Mouse (Mus musculus) forebrain, embryonic 12.5 days (tissue): ENCODE measurements around the gene Prkag1. TPM values are rescaled to one million over a fixed set of nuclear protein-coding genes. Genes with fewer than 3 reads are reported as not detected.

Experiments
- ATAC-seq: fragments of 200-750 bp; cut with Nextera tagmentation; 2 replicates; pipeline ENCODE4 v1.8.0; 2017; ENCODE audit warnings: moderate TSS enrichment; ENCODE audit not compliant: low FRiP score
- H3K27ac ChIP-seq: fragments of 300-500 bp; sonication (generic); 2 replicates; pipeline ENCODE4 v1.5.1; 2016; ENCODE audit warnings: mild to moderate bottlenecking
- H3K27me3 ChIP-seq: fragments of 300-500 bp; sonication (generic); 2 replicates; pipeline ENCODE4 v1.6.1; 2016; ENCODE audit warnings: mild to moderate bottlenecking
- H3K36me3 ChIP-seq: fragments of 300-500 bp; sonication (generic); replicated peaks from 2 replicates; pipeline ENCODE4 v1.6.1; 2016; ENCODE audit warnings: mild to moderate bottlenecking
- H3K4me1 ChIP-seq: fragments of 300-500 bp; sonication (generic); 2 replicates; pipeline ENCODE4 v1.6.1; 2016
- H3K4me2 ChIP-seq: fragments of 300-500 bp; sonication (generic); 2 replicates; pipeline ENCODE4 v1.6.1; 2016; ENCODE audit warnings: mild to moderate bottlenecking, moderate library complexity
- H3K4me3 ChIP-seq: fragments of 300-500 bp; sonication (generic); replicated peaks from 2 replicates; pipeline ENCODE4 v1.5.1; 2016; ENCODE audit warnings: mild to moderate bottlenecking
- H3K9ac ChIP-seq: fragments of 300-500 bp; sonication (generic); 2 replicates; pipeline ENCODE4 v1.6.1; 2016; ENCODE audit warnings: mild to moderate bottlenecking
- H3K9me3 ChIP-seq: fragments of 300-500 bp; sonication (generic); 2 replicates; pipeline ENCODE4 v1.6.1; 2016
- WGBS: fragments of 180-500 bp; shearing (Covaris S2); methylation state at CpG from one replicate; pipeline ENCODE4 v1.1.7; 2016; 5-methylcytosine and 5-hydroxymethylcytosine counted together
- polyA plus RNA-seq: library from polyadenylated mRNA; unstranded; fragments of >200 nt; fragmentation: Nextera tagmentation; extraction: Ambion mirVana; gene quantifications from 2 replicates; pipeline ENCODE4 v1.2.1, GENCODE M21; 2016

Gene Prkag1
- polyA plus RNA-seq, 1 experiment from 2014 or later = 85.2 TPM

GRCm38 (mm10) chr15:98865771-98866170 lies 34.5 kb upstream of the Prkag1 start:
- H3K9ac ChIP-seq = no peak overlapping the region
- no peaks in the 10 kb centered on the region for H3K9me3 ChIP-seq

GRCm38 (mm10) chr15:98864951-98865350 lies 33.6 kb upstream of the Prkag1 start:
- Histone ChIP-seq H3K9me3 (no peaks in the 10 kb centered on the region), H3K4me1 (peaks cover 30% of the 10 kb centered on the region), H3K9ac (no peak overlapping the region), H3K27me3 (no peaks in the 10 kb centered on the region), H3K27ac (no peak overlapping the region), H3K4me2 (no peak overlapping the region), H3K36me3 (peaks cover 70% of the 10 kb centered on the region), H3K4me3 (no peak overlapping the region)
- WGBS = 97% methylated on average over 6 of the region's 6 CpGs
- no peak for ATAC-seq

More at GRCm38 (mm10) chr15:98865771-98866170, 34.5 kb upstream of the Prkag1 start:
- H3K27me3 ChIP-seq = no peaks in the 10 kb centered on the region
- 97% methylated on average over 8 of the region's 8 CpGs for WGBS
- no peak overlapping the region for H3K27ac ChIP-seq
- H3K4me1 ChIP-seq = peaks cover 37% of the 10 kb centered on the region
- no peak for ATAC-seq
- H3K4me2 ChIP-seq = no peak overlapping the region
- peaks cover 62% of the 10 kb centered on the region for H3K36me3 ChIP-seq
- H3K4me3 ChIP-seq = no peak overlapping the region

DNA sequence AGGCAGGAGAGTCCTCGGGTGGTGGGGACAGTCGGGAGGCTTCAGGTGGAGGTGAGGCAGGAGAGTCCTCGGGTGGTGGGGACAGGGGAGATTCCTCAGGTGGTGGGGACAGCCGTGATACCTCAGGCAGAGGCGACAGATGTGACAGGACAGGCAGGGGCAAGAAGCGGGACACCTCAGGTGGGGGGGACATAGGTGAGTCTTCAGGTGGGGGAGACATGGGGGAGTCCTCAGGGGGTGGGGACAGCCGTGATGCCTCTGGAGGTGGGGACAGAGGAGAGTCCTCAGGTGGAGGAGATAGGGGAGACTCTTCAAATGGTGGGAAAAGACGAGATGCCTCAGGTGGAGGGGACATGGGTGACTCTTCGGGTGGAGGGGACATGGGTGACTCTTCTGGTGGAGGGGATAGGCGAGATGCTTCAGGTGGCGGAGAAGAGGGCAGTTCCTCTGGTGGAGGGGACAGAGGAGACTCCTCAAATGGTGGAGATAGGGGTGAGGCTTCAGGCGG lies 32.2 kb upstream of the Prkag1 start:
- no peak overlapping the region for H3K4me3 ChIP-seq
- WGBS = 91% methylated on average over 12 of the region's 12 CpGs

DNA sequence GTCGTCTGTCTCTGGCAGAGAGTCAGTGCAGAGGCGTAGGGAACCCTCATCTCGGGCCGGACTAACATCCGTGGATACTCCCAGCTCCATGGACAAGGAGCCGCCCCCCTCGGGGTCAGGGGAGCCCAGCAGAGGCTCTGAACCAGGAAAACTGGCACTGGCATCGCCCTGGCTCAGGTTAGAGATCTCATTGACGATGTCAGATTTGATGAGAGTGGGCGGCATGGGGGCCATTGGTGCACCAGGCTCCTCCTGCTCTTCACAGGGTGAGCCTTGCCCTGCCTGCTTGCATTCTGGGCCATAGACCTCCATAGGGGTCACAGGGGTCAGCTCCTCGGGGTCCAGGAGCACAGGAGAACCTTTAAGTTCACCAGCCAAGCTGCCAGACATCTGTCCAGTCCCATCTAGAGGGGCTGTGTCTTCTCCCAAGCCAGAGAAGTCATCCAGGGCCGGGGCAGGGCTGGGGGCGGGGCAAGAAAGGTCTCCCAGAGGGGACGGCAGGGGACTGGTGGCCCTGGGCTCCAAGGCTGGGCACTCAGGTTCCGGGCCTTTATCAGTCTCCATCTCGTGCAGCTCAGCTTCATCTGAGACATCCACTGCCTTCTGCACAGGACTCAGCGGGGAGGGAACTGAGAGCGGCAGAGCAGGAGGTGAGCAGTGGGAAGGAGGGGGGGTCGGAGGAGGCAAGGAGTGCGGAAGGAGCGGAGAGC lies 30.5 kb upstream of the Prkag1 start:
- no peak for ATAC-seq
- peaks cover 99% of the 10 kb centered on the region for H3K36me3 ChIP-seq

More for the DNA sequence above, 32.2 kb upstream of the Prkag1 start:
- ATAC-seq = no peak
- peaks cover 83% of the 10 kb centered on the region for H3K36me3 ChIP-seq
- H3K4me1 ChIP-seq = peaks cover 16% of the 10 kb centered on the region
- H3K9ac ChIP-seq = no peak overlapping the region
- H3K27ac ChIP-seq = no peak overlapping the region
- no peak overlapping the region for H3K4me2 ChIP-seq
- H3K27me3 ChIP-seq = no peaks in the 10 kb centered on the region
- no peaks in the 10 kb centered on the region for H3K9me3 ChIP-seq

DNA sequence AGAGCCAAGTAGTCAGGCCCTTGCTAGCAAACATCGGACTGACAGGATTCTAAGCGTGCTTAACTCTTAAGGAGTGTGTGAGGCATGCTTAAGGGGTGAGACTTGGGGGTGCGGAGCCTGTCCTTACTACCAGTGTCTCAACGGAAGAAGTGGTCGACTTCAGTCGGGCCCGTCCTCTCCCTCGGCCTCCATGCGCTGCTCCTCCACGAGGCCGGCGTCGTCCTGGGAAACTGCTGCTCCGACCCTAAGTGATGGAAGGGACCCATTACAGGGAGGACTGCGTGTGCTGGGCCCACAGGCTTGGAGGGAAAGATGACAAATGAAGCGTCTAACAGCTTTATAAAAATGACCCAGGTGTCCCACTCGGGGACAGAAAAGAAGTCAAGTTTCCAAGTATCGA lies 29.6 kb upstream of the Prkag1 start:
- Histone ChIP-seq H3K27me3 (no peaks in the 10 kb centered on the region), H3K4me3 (no peak overlapping the region), H3K27ac (no peak overlapping the region), H3K4me2 (no peak overlapping the region), H3K4me1 (no peaks in the 10 kb centered on the region), H3K9ac (no peak overlapping the region), H3K36me3 (peaks cover 99% of the 10 kb centered on the region), H3K9me3 (no peaks in the 10 kb centered on the region)
- ATAC-seq = no peak
- 96% methylated on average over 18 of the region's 18 CpGs for WGBS

More for the DNA sequence above, 30.5 kb upstream of the Prkag1 start:
- Histone ChIP-seq H3K9me3 (no peaks in the 10 kb centered on the region), H3K27ac (no peak overlapping the region), H3K27me3 (no peaks in the 10 kb centered on the region), H3K4me1 (no peaks in the 10 kb centered on the region), H3K9ac (no peak overlapping the region), H3K4me2 (no peak overlapping the region), H3K4me3 (no peak overlapping the region)
- 89% methylated on average over 21 of the region's 21 CpGs for WGBS

DNA sequence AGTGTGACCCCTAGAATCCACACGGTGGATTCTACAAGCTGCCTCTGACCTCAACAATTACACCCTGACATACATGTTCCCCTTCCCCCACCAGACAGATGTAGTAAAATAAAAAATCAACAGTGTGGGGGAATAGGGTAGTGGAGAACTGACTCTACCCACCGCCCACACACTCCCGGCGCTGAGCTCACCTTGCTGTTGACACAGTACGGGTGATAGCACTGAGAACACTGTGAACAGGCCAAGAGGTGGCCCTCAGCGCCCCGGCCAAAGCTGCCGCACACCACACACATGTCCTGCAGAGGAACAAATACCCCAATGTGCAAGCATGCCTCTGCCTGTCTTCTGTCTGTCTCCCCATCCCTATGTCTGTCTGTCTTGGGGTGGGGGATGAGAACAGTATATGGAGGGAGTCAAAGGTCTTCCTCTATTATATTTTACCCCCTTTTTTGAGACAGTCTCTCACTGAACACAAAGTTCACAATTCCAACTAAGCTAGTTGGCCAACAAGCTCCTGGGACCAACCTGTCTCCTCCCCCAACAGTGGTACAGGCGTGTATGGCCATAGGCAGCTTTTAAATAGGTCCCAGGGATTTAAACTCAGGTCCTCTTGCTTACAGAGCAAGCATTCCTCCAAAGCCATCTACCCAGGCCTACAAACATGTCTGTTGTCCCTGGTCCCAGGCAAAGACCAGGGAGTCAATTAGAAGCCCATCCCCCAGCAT lies 28.2 kb upstream of the Prkag1 start:
- Histone ChIP-seq H3K4me3 (no peak overlapping the region), H3K4me1 (no peaks in the 10 kb centered on the region), H3K36me3 (peaks cover 99% of the 10 kb centered on the region), H3K9me3 (no peaks in the 10 kb centered on the region), H3K4me2 (no peak overlapping the region), H3K9ac (no peak overlapping the region), H3K27me3 (no peaks in the 10 kb centered on the region), H3K27ac (no peak overlapping the region)
- WGBS = 85% methylated on average over 9 of the region's 9 CpGs
- no peak for ATAC-seq

DNA sequence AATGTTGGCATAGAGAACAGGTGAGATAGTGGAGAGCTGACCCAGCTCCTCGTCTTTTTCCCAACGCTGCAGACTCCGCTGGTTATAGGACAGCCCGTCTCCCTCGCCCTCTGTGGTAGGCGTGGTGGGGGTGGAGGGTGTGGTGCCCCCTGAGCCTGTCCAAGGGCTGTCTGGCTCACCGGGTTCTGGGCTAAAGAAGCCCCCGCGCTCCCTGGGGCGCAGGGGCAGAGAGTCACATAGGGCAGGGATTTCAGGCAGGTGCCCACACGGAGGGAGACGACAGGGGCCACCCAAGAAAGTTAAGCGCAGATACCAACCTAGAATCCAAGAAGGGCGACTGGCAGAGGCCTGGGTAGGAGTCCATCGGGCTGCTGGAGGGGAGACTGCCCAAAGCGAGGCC lies 22.9 kb upstream of the Prkag1 start:
- peaks cover 99% of the 10 kb centered on the region for H3K36me3 ChIP-seq
- H3K27me3 ChIP-seq = no peaks in the 10 kb centered on the region
- H3K9ac ChIP-seq = no peak overlapping the region
- no peaks in the 10 kb centered on the region for H3K4me1 ChIP-seq
- no peak for ATAC-seq
- H3K9me3 ChIP-seq = no peaks in the 10 kb centered on the region
- no peak overlapping the region for H3K4me3 ChIP-seq
- 93% methylated on average over 16 of the region's 16 CpGs for WGBS
- H3K27ac ChIP-seq = no peak overlapping the region
- no peak overlapping the region for H3K4me2 ChIP-seq

- Histone ChIP-seq H3K9ac (no peak overlapping the region), H3K36me3 (peaks cover 100% of the 10 kb centered on the region), H3K4me2 (no peak overlapping the region), H3K9me3 (no peaks in the 10 kb centered on the region), H3K4me3 (no peak overlapping the region), H3K4me1 (no peaks in the 10 kb centered on the region), H3K27ac (no peak overlapping the region), H3K27me3 (no peaks in the 10 kb centered on the region)
- no peak for ATAC-seq
- WGBS = 94% methylated on average over 27 of the region's 28 CpGs
These were observed 22.0 kb upstream of the Prkag1 start for GRCm38 (mm10) chr15:98853161-98853937.

GRCm38 (mm10) chr15:98852733-98853132 lies 21.4 kb upstream of the Prkag1 start:
- no peak for ATAC-seq

DNA sequence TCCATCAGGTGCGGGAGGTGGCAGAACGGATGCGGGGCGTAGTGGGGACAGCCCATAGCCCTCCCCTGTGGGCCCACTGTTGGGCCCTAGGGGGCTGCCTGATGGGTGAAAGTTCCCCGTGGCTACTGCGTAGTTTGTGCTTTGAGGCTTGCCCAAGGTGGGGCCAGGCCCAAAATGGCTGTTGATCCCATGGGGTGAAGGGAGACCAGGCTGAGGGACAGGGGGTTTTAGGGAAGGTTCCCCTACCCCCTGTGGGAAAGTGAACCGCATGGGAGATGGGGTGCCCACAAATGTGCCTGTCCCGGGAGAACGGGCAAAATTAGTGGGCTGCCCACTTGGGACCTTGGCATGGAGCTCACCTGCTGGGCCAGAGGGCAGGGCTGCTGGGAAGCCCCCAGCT lies 20.8 kb upstream of the Prkag1 start:
- Histone ChIP-seq H3K27me3 (no peaks in the 10 kb centered on the region), H3K4me2 (no peak overlapping the region), H3K36me3 (peaks cover 96% of the 10 kb centered on the region), H3K4me1 (no peaks in the 10 kb centered on the region), H3K9ac (no peak overlapping the region), H3K9me3 (no peaks in the 10 kb centered on the region), H3K27ac (no peak overlapping the region), H3K4me3 (no peak overlapping the region)
- ATAC-seq = no peak
- 93% methylated on average over 9 of the region's 9 CpGs for WGBS

More at GRCm38 (mm10) chr15:98852733-98853132, 21.4 kb upstream of the Prkag1 start:
- H3K9ac ChIP-seq = no peak overlapping the region
- 92% methylated on average over 9 of the region's 9 CpGs for WGBS
- no peaks in the 10 kb centered on the region for H3K4me1 ChIP-seq
- H3K9me3 ChIP-seq = no peaks in the 10 kb centered on the region
- H3K36me3 ChIP-seq = peaks cover 96% of the 10 kb centered on the region
- no peak overlapping the region for H3K4me2 ChIP-seq
- no peak overlapping the region for H3K4me3 ChIP-seq
- no peak overlapping the region for H3K27ac ChIP-seq
- no peaks in the 10 kb centered on the region for H3K27me3 ChIP-seq

GRCm38 (mm10) chr15:98851229-98851818 lies 20.0 kb upstream of the Prkag1 start:
- Histone ChIP-seq H3K4me2 (no peak overlapping the region), H3K4me1 (no peaks in the 10 kb centered on the region), H3K9ac (no peak overlapping the region), H3K9me3 (no peaks in the 10 kb centered on the region), H3K36me3 (peaks cover 96% of the 10 kb centered on the region), H3K4me3 (no peak overlapping the region), H3K27ac (no peak overlapping the region), H3K27me3 (no peaks in the 10 kb centered on the region)
- WGBS = 94% methylated on average over 21 of the region's 21 CpGs
- ATAC-seq = no peak

GRCm38 (mm10) chr15:98850668-98851067 lies 19.3 kb upstream of the Prkag1 start:
- no peak for ATAC-seq

More at GRCm38 (mm10) chr15:98850668-98851067, 19.3 kb upstream of the Prkag1 start:
- Histone ChIP-seq H3K27me3 (no peaks in the 10 kb centered on the region), H3K4me3 (no peak overlapping the region), H3K4me1 (no peaks in the 10 kb centered on the region), H3K27ac (no peak overlapping the region), H3K9me3 (no peaks in the 10 kb centered on the region), H3K36me3 (peaks cover 96% of the 10 kb centered on the region), H3K4me2 (no peak overlapping the region), H3K9ac (no peak overlapping the region)
- 93% methylated on average over 14 of the region's 14 CpGs for WGBS
